Mouse (Mus musculus) retina, embryonic 14.5 days (tissue): ENCODE measurements at regions not wholly inside any gene's neighbourhood (a gene's known extent, or its start where the extent isn't known, plus 50 kb on each side); places are given as distances from the start of the nearest gene placed in this dataset.
"Not testable (repeated sequence)": the region's sequence is repeated elsewhere in the genome, so short reads cannot be mapped to it uniquely, and the experiment has no call there.

Source experiments
- DNase-seq: peaks from one replicate; pipeline ENCODE4 v3.0.0-alpha.2; 2015; ENCODE audit warnings: low spot score

GRCm38 (mm10) chr17:27318969-27319695 is 114.9 kb upstream of the Lemd2 start:
- DNase-seq, result no peak

DNA sequence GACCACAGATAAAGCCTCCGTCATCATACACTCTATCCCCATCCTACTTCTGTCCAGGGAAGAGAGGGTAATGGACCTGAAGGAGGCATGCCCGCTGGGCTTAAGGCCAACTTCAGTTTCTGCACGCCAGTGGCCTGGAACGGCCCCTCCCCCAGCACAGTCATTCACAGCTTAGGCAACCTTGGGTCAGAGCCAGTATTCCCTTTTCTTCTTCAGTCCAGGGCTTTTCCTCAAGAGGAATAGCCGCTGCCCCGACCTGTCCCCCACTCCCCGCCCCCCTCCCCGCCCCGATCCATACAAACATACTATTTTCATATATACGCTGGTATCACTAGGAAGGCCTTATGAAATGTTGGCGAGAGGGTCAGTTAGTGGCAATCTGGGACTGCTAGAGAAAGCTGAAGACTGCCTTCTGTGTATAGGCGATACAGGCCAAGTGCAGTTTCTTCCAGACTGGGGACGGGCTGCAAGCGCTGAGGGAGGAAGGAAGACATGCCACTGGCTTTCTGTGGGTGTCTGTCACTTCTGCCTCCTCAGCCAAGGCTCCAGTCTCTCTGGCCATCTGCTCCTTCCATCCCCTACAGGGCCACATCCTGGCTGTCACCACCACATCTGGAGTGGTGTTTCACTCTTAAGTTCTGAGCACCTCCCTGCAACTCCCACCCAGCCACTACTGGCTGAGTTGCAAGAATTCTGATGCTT is 113.5 kb upstream of the Lemd2 start:
- no peak for DNase-seq

GRCm38 (mm10) chr17:27316711-27317575 is 112.7 kb upstream of the Lemd2 start:
- DNase-seq, result no peak

DNA sequence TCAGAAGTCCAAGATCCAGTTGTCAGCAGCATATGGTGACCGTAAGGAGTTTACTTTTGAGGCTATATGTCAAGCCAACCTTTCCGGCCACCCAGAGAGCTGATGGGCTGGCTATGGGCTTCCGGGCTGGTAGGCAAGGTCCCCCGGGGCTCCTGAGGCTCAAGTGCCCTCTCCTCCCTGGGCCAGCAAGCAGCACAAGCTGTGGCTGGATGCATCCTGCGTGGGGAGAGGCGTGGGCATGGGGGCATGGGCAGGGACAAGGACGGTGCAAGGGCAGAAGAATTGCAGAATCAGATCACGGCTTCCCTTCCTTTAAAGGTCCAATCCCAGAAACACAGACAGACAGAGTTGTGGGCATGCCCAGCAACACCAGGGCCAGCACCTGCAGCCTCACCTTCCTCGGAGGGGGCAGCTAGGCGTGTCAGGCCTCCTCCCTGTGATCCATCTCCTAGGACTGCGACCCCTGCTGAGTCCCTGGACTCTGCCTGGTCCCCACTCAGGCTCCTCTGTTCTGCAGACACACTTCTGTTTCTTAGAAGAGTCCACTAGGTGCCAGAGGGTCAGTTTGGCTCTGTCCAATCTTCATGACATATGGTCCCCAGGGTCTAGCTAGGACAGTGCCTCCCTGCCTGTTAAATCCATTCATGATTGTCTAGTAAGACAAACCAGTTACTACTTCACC is 111.8 kb upstream of the Lemd2 start:
- no peak for DNase-seq

DNA sequence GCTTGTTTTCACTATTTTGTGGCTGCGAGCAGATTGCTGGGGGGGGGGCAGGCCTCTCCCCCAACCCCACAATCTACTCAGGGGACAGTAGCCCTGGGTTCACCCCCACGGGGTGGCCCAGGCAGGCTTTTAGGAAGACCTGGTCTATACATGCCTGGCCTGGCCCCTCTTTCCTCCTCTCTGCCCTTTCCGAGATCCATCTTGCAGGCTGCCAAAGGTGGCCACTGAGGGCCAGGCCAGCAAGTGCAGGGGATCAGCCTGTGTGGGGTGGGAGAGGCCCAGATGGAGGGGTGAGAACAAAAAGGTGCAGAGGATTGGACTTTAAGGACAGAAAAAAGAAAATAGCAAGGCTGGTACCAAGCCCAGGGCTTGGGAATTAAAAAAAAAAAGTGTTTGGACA is 111.2 kb upstream of the Lemd2 start:
- no peak for DNase-seq

DNA sequence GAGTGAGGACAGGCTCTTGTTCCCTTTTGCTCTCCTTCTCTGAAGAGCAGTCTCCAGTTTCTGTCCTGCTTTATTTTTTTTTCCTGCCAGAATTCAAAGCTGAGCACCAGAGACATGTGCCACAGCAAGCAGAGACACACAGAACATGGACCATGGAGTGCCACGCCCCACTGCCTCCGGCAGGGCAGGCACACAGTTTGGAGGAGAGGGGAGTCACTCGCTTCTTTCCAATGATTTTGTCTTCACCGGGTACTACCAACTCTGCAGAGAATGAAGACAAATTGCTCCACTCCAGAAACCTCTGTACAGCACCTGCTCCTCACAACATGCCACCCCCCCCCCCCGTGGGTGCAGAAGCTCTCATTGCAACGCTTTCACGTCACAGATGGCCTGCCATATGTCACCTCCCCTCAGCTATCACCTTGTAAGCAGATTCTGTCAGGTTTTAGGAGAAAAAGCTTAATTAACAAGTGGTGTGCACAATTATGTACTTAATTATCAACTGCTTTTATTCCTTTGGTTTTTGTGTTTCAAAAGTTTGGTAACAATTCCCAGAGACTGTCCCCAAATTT is 110.6 kb upstream of the Lemd2 start:
- no peak for DNase-seq

GRCm38 (mm10) chr17:27308933-27309332 is 104.7 kb upstream of the Lemd2 start:
- peak; percentile 52 for DNase-seq

GRCm38 (mm10) chr17:27304842-27305241 is 100.6 kb upstream of the Lemd2 start:
- no peak for DNase-seq

DNA sequence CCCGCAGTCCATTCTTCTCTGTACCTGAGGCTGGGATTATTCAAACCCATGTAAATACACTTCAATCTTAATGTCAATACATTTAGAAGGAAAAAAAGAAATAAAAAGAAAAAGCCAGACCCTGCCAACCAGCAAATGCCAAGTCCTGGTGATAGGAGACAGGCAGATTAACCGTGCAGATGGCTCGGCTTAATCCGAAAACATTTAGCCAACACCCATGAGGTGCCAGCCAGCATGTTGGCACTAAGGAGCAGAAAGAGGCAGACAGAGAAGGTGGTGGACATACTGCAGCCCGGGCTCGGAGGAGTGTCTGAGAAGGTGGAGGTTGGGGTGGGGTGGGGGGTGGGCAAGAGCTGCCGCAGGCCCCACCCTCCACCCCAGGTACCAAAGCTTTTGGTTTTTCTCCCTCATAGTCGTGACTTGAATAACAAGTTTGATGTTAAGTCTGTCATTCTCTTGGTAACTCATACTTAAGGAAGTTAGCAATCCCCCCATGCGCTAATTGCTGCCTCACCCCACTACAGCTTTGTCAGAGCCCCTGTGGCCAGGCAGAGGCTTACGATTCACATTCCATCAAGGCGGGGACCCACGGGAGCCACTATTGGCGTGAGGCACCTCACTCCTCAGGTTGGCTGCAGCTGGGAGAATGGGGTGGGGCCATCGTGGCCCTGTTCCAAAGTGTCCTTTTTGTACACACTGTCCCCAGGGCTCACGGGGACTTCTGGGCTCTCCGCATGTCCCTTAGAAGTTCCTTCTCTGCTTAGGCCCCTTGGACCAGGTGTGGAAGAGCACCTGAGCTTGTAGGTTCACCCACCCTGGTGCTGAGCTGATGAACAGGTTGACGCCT is 99.6 kb upstream of the Lemd2 start:
- no peak for DNase-seq

- DNase-seq, result no peak
Measured at GRCm38 (mm10) chr17:27303061-27303460, 98.8 kb upstream of the Lemd2 start.

DNA sequence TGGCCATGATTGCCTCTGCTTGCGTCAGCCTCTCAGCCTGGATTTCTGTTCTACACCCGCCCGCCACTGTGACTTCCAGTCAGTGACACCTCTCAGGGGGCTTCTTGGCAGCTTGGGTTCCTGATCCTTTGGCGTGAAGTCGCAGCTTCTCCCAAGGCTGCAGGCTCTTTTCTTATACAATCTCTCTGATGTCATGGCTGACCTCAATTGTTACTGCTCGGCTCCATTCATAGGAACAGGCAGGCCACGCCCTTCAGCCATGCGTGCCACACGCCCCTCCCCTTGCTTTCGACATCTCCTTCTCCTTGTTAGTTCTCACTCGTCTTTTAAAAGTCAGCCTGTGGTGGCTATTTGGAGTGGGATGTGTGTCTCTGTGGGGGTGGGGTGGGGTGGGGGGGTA is 97.1 kb upstream of the Lemd2 start:
- peak; percentile 35 for DNase-seq

DNA sequence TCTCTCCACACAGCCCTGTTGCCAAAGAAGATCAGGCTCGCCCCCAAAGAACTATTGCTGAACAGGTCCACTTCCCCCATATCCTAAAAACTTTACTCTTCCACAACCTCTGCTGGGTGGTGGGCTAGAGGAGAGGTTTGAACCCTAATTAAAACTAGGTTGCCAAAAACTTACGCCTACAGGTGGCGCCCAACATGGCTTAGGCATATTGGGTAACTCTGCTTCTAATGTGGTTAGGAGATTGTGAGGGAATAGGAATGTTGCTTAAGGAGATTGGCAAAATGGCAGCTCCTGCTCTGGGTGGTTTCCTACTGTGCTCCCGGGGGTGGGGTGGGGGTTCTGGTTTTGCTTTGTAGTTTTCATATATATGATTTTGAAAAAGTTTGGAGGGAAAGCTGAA is 95.0 kb upstream of the Lemd2 start:
- DNase-seq, result no peak

GRCm38 (mm10) chr17:27298351-27298750 is 94.1 kb upstream of the Lemd2 start:
- DNase-seq, result no peak

- no peak for DNase-seq
Measured at GRCm38 (mm10) chr17:27296156-27296555, 91.9 kb upstream of the Lemd2 start.

GRCm38 (mm10) chr17:27294208-27294604 is 89.9 kb upstream of the Lemd2 start:
- DNase-seq, result no peak

DNA sequence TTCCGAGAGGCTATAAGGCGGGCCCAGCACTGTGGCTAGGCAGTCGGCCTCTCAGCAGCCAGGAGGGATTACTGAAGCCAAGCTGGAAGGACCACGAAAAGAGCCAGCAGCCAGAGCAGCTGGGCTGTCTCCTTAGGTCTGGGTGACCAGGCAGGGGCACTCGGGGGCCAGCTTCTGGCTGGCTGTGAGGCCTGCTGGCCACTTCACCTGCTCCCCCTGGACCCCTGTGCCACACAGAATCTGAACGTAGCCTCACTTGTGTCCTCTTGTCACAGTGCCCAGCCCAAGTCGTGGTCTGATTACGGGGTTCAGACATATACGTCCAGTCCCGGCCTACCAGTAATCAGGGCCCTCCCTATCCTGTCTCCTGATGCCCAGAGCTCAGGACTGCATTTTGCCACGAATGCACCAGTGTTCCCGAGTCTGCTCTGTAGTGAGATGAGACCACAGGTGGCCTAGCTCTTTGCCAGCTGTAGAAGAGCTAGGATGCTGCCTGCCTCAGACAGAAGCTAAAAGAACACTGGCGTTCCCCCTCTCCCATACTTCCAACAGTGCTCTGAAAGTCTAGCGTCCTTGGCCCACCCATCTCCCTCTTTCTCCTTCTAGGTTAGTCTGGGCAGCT is 89.4 kb upstream of the Lemd2 start:
- no peak for DNase-seq

GRCm38 (mm10) chr17:27291673-27292072 is 87.4 kb upstream of the Lemd2 start:
- no peak for DNase-seq

GRCm38 (mm10) chr17:27291176-27291575 is 86.9 kb upstream of the Lemd2 start:
- DNase-seq, result no peak

DNA sequence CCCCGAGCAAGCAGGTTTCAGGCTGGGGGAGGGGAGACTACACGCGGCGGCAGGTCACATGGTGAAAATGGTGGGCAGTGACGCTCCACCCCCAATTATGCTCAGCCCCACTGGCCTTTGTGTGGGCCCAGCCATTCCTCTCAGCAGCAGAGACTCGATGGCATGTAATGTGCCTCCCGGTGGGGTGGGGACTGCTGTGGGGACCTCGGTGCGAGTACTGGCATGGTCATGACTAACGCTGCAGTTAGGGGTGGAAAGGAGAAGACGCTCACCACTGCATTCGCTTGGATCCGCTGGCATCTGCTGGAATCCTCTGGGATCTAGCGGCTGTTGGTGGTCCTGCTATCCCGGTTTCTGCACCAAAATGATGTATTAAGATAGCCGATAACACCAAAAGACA is 86.0 kb upstream of the Lemd2 start:
- DNase-seq, result no peak

DNA sequence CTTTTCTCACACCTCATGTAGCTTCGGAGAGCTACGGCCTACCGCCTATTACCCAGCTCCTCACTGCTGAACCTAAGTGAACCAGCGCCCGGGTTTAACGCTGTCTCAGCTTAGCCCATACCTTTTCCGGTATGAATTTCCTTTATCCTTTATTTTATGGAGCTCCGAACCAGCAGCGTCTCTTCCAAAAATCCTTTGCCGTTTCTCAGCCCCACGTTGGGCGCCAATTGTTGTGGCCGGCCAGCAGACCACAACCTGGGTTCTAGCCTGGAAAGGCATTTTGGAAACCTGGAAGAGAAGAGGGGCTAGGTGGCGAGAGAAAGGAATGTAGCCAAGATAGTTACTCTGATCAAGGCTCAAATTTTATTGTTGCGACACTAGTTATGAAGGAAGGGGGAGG is 85.5 kb upstream of the Lemd2 start:
- DNase-seq, result not testable (repeated sequence)
